ENCODE assay signal across 31 mouse cellular contexts in genomic region chr10:118709718-118710117, GRCm38 (mm10).
DNase-seq lines count a peak whose midpoint lies in the region; ATAC-seq and TF ChIP-seq lines count a peak whose summit lies in the region.
"Had no signal": no experiment of that assay in that cellular context is flagged by ENCODE, and none has a peak within 500 bp of the region (broad histone marks: within the 10 kb centered on the region; RNA-seq: fewer than 3 reads in every experiment).

No protein-coding gene starts in this region.

- H3K9ac ChIP-seq in hindbrain, embryonic 12.5 days, result no peak overlapping the region
- H3K9ac ChIP-seq in intestine, postnatal 0 days (ENCODE audit: low read depth, low read length), result no peak overlapping the region
- H3K9ac ChIP-seq in intestine, embryonic 16.5 days (ENCODE audit: low read depth, low read length), result no peak overlapping the region
- H3K9ac ChIP-seq: embryonic facial prominence, embryonic 13.5 days; forebrain, embryonic 13.5 days; heart, embryonic 12.5 days; heart, embryonic 15.5 days; hindbrain, embryonic 14.5 days had no signal

- H3K27me3 ChIP-seq in hindbrain, embryonic 12.5 days, result no peaks in the 10 kb centered on the region
- H3K27me3 ChIP-seq in intestine, postnatal 0 days (replicated peaks; ENCODE audit: control insufficient read depth, insufficient read depth, low read length), result no peaks in the 10 kb centered on the region
- no peaks in the 10 kb centered on the region for H3K27me3 ChIP-seq in intestine, embryonic 16.5 days (replicated peaks; ENCODE audit: control insufficient read depth, insufficient read depth, low read length)
- H3K27me3 ChIP-seq: embryonic facial prominence, embryonic 13.5 days; forebrain, embryonic 13.5 days; heart, embryonic 12.5 days; heart, embryonic 15.5 days; Patski had no signal

- WGBS in hindbrain, embryonic 12.5 days, result 93% methylated on average over 8 of the region's 8 CpGs
- WGBS in intestine, postnatal 0 days, result 94% methylated on average over 8 of the region's 8 CpGs
- WGBS in intestine, embryonic 16.5 days, result 89% methylated on average over 8 of the region's 8 CpGs

- TF ChIP-seq CTCF in gastrocnemius, adult 2 months (IDR thresholded peaks at IDR 0.05), result no peak
- TF ChIP-seq CTCF in intestine, postnatal 0 days (IDR thresholded peaks at IDR 0.05; ENCODE audit: low read depth), result no peak

- peak; percentile 81 for ATAC-seq in granulocyte monocyte progenitor cell, adult 5-6 weeks (replicated peaks; ENCODE audit: poor library complexity, severe bottlenecking)
- peak; percentile 68 for ATAC-seq in megakaryocyte progenitor cell, adult 5-6 weeks (replicated peaks; ENCODE audit: poor library complexity)
- no peak for ATAC-seq in hindbrain, embryonic 12.5 days (ENCODE audit: low FRiP score)
- ATAC-seq in intestine, postnatal 0 days, result no peak
- ATAC-seq in intestine, embryonic 16.5 days, result no peak
- ATAC-seq: forebrain, embryonic 13.5 days; forebrain, embryonic 16.5 days; hindbrain, postnatal 0 days; inflammation-experienced regulatory T-cells, adult 6 months; Patski had no signal

- intact Hi-C loops in gastrocnemius, adult 2 months (cut with DNase I), result loop anchor here (5.0 kb wide), 3 partner anchors 62 to 158 kb away; no protein-coding TSS in a partner anchor

- no peak overlapping the region for H3K4me2 ChIP-seq in hindbrain, embryonic 12.5 days (replicated peaks)
- no peak overlapping the region for H3K4me2 ChIP-seq in intestine, postnatal 0 days (replicated peaks; ENCODE audit: low read depth)
- H3K4me2 ChIP-seq in intestine, embryonic 16.5 days (ENCODE audit: low read depth, low read length), result no peak overlapping the region
- H3K4me2 ChIP-seq: embryonic facial prominence, embryonic 13.5 days; forebrain, embryonic 13.5 days; heart, embryonic 12.5 days; heart, embryonic 15.5 days; hindbrain, embryonic 14.5 days had no signal

- no peak overlapping the region for H3K4me3 ChIP-seq in gastrocnemius, adult 2 months
- no peak overlapping the region for H3K4me3 ChIP-seq in hindbrain, embryonic 12.5 days
- no peak overlapping the region for H3K4me3 ChIP-seq in intestine, postnatal 0 days (ENCODE audit: low read depth, low read length)
- H3K4me3 ChIP-seq in intestine, embryonic 16.5 days (ENCODE audit: low read length), result no peak overlapping the region
- H3K4me3 ChIP-seq: embryonic facial prominence, embryonic 10.5 days; embryonic facial prominence, embryonic 13.5 days; erythroblast, embryonic 14.5 days; forebrain, embryonic 13.5 days; heart, adult 2 months; heart, embryonic 12.5 days; heart, embryonic 15.5 days; hindbrain, embryonic 10.5 days had no signal

- H3K27ac ChIP-seq in gastrocnemius, adult 2 months, result peak overlapping the region; percentile 17; the same call in 1 of the 2 replicates
- H3K27ac ChIP-seq in hindbrain, embryonic 12.5 days, result no peak overlapping the region
- H3K27ac ChIP-seq in intestine, postnatal 0 days (ENCODE audit: low read depth, low read length), result no peak overlapping the region
- H3K27ac ChIP-seq in intestine, embryonic 16.5 days (ENCODE audit: low read length), result no peak overlapping the region
- H3K27ac ChIP-seq: embryonic facial prominence, embryonic 10.5 days; embryonic facial prominence, embryonic 13.5 days; forebrain, embryonic 13.5 days; heart, adult 2 months; heart, embryonic 15.5 days; hindbrain, embryonic 10.5 days; hindbrain, embryonic 14.5 days; hindbrain, postnatal 0 days had no signal

- H3K9me3 ChIP-seq in hindbrain, embryonic 12.5 days (replicated peaks), result no peaks in the 10 kb centered on the region
- 0 out of 2 replicates have a peak, but pooled peaks cover 5% of the 10 kb centered on the region for H3K9me3 ChIP-seq in intestine, postnatal 0 days (ENCODE audit: control insufficient read depth)
- H3K9me3 ChIP-seq in intestine, embryonic 16.5 days (ENCODE audit: control insufficient read depth, low read length), result no peaks in the 10 kb centered on the region
- H3K9me3 ChIP-seq: embryonic facial prominence, embryonic 10.5 days; embryonic facial prominence, embryonic 13.5 days; forebrain, embryonic 13.5 days; heart, embryonic 12.5 days; heart, embryonic 15.5 days; hindbrain, embryonic 10.5 days had no signal

- H3K4me1 ChIP-seq in hindbrain, embryonic 12.5 days, result peaks cover 8% of the 10 kb centered on the region; the same call in 1 of the 2 replicates
- H3K4me1 ChIP-seq in intestine, postnatal 0 days (replicated peaks; ENCODE audit: control insufficient read depth, insufficient read depth, low read length), result no peaks in the 10 kb centered on the region
- H3K4me1 ChIP-seq in intestine, embryonic 16.5 days (ENCODE audit: control insufficient read depth, insufficient read depth, low read length), result no peaks in the 10 kb centered on the region
- H3K4me1 ChIP-seq: embryonic facial prominence, embryonic 13.5 days had no signal

- no peaks in the 10 kb centered on the region for H3K36me3 ChIP-seq in hindbrain, embryonic 12.5 days
- no peaks in the 10 kb centered on the region for H3K36me3 ChIP-seq in intestine, postnatal 0 days (ENCODE audit: control insufficient read depth, insufficient read depth)
- no peaks in the 10 kb centered on the region for H3K36me3 ChIP-seq in intestine, embryonic 16.5 days (ENCODE audit: control insufficient read depth, insufficient read depth, low read length)
- H3K36me3 ChIP-seq: embryonic facial prominence, embryonic 10.5 days; embryonic facial prominence, embryonic 13.5 days; G1E; heart, embryonic 12.5 days; heart, embryonic 15.5 days; hindbrain, embryonic 10.5 days had no signal

- no peak for DNase-seq in gastrocnemius, adult 2 months
- no peak for DNase-seq in gastrocnemius, adult 18-20 months (ENCODE audit: low spot score)
- DNase-seq in natural killer cell, adult 2 months (ENCODE audit: low spot score in 2 of 2), result peak; percentile 11 to 18
- DNase-seq: adrenal gland, postnatal 10 days; cerebellum, adult 11 months; cerebellum, adult 2 months; cerebellum, adult 9-11 months; cerebellum, postnatal 25 days; embryo, embryonic 11 days; gastrocnemius, postnatal 25 days; heart, adult 2 months; heart, postnatal 10 days; heart, postnatal 36 days had no signal

Comparison
In these comparisons a context has a peak if more than half of its experiments do, and no peak if none do; other contexts are left out.
1. DNase-seq: peak in natural killer cell, adult 2 months (2 of 2); none in gastrocnemius, adult 2 months (single experiment) and gastrocnemius, adult 18-20 months (single experiment).
2. ATAC-seq: peak in granulocyte monocyte progenitor cell, adult 5-6 weeks (single experiment) and megakaryocyte progenitor cell, adult 5-6 weeks (single experiment); none in hindbrain, embryonic 12.5 days (single experiment), intestine, postnatal 0 days (single experiment) and intestine, embryonic 16.5 days (single experiment).